Mouse (Mus musculus): ENCODE measurements around the gene Pkd2. TPM values are rescaled to one million over a fixed set of nuclear protein-coding genes. Genes with fewer than 3 reads are reported as not detected.
A peak's percentile ranks its signal among the peaks of the same experiment; 100 is the strongest.

Pkd2 gene
- polyA plus RNA-seq, 1 experiment from 2014 or later: 14.9 TPM

DNA sequence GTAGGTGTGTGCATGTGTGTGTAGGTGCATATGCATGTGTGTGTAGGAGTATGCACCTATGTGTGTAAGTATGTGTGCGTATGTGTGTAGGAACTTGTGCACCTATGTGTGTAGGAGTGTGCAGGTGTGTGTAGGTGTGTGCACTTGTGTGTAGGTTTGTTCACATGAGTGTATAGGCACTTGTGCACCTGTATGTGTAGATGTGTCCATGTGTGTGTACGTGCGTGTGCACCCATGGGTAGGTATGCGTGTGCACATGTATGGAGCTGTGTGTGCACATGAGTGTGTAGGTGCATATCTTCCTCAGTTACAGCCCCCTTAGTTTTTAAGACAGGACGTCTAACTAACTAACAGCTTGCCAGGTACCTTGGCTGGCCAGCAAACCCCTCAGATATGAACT, 9.3 kb downstream of the Pkd2 start:
- ATAC-seq (ENCODE audit: insufficient read depth, low FRiP score, low read depth): no peak
- Histone ChIP-seq H3K4me1 (no peaks in the 10 kb centered on the region), H3K9ac (no peak overlapping the region), H3K4me2 (no peak overlapping the region), H3K36me3 (peaks cover 40% of the 10 kb centered on the region), H3K4me3 (replicated peaks) (no peak overlapping the region), H3K27me3 (replicated peaks) (no peaks in the 10 kb centered on the region), H3K9me3 (no peaks in the 10 kb centered on the region), H3K27ac (no peak overlapping the region)
- 88% methylated on average over 5 of the region's 5 CpGs for WGBS

GRCm38 (mm10) chr5:104470981-104471391, 11.7 kb downstream of the Pkd2 start:
- Histone ChIP-seq H3K9ac (no peak overlapping the region), H3K9me3 (no peaks in the 10 kb centered on the region), H3K36me3 (peaks cover 37% of the 10 kb centered on the region), H3K27me3 (replicated peaks) (no peaks in the 10 kb centered on the region), H3K4me1 (no peaks in the 10 kb centered on the region), H3K4me2 (no peak overlapping the region), H3K4me3 (replicated peaks) (no peak overlapping the region), H3K27ac (peak overlapping the region; percentile 16; the same call in 1 of the 2 replicates)
- ATAC-seq (ENCODE audit: insufficient read depth, low FRiP score, low read depth): no peak
- 72% methylated on average over 5 of the region's 5 CpGs for WGBS

DNA sequence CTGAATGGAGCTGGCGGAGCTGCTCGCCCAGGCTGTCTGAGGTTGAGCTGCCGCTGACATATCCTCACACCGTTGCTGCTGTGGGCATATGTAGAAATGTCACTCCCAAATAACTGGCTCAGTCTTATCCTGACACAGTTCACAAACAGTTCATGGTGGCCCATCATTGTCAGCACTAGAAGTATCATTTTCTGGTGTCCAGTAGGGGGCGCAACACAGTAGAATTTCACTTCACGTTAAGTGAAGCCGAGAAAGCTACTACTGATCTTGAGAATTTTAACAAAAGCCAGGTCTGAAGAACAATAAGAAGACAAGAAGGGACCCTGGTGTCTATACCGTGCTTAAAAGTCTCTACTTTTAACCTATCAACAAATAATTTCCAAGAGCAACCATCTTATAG, 13.1 kb downstream of the Pkd2 start:
- Histone ChIP-seq H3K4me2 (no peak overlapping the region), H3K9me3 (no peaks in the 10 kb centered on the region), H3K36me3 (peaks cover 30% of the 10 kb centered on the region), H3K4me3 (replicated peaks) (no peak overlapping the region), H3K9ac (no peak overlapping the region), H3K27ac (no peak overlapping the region), H3K27me3 (replicated peaks) (no peaks in the 10 kb centered on the region), H3K4me1 (no peaks in the 10 kb centered on the region)
- no peak for ATAC-seq (ENCODE audit: insufficient read depth, low FRiP score, low read depth)
- 94% methylated on average over 8 of the region's 8 CpGs for WGBS

- no peak overlapping the region for H3K4me3 ChIP-seq (replicated peaks)
- no peaks in the 10 kb centered on the region for H3K9me3 ChIP-seq
- no peak for ATAC-seq (ENCODE audit: insufficient read depth, low FRiP score, low read depth)
- 68% methylated on average over 7 of the region's 7 CpGs for WGBS
- no peaks in the 10 kb centered on the region for H3K27me3 ChIP-seq (replicated peaks)
- H3K36me3 ChIP-seq: peaks cover 38% of the 10 kb centered on the region
- H3K27ac ChIP-seq: no peak overlapping the region
- no peak overlapping the region for H3K9ac ChIP-seq
- H3K4me2 ChIP-seq: no peak overlapping the region
- H3K4me1 ChIP-seq: no peaks in the 10 kb centered on the region
These were observed 21.1 kb downstream of the Pkd2 start for GRCm38 (mm10) chr5:104480367-104480766.

GRCm38 (mm10) chr5:104482856-104483255, 23.6 kb downstream of the Pkd2 start:
- Histone ChIP-seq H3K4me2 (no peak overlapping the region), H3K27ac (no peak overlapping the region), H3K36me3 (peaks cover 40% of the 10 kb centered on the region), H3K4me3 (replicated peaks) (no peak overlapping the region), H3K9me3 (no peaks in the 10 kb centered on the region), H3K9ac (no peak overlapping the region), H3K27me3 (replicated peaks) (no peaks in the 10 kb centered on the region), H3K4me1 (no peaks in the 10 kb centered on the region)
- WGBS: 82% methylated on average over 8 of the region's 8 CpGs
- no peak for ATAC-seq (ENCODE audit: insufficient read depth, low FRiP score, low read depth)

DNA sequence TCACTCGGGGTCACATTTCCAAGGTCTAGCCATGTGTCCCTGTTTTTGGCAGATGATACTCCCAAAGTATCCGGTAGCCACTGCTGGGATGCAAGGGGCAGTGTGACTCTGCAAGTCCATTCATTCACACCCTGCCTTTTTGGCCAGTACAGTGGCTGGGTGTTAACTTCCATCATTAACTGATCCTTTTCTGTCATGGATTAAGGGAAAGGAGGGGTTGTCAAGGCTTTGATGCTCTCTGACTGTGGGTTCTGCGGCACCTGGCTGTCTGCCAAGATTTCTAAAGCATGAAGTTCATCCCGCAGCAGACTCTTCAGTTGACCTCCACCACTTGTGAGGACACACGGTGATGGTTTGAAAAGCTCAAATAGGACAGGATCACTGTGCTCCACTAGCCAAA, 32.3 kb downstream of the Pkd2 start:
- H3K4me3 ChIP-seq (replicated peaks): no peak overlapping the region
- no peak overlapping the region for H3K9ac ChIP-seq
- ATAC-seq (ENCODE audit: insufficient read depth, low FRiP score, low read depth): no peak
- H3K4me1 ChIP-seq: no peaks in the 10 kb centered on the region
- H3K9me3 ChIP-seq: no peaks in the 10 kb centered on the region
- no peak overlapping the region for H3K27ac ChIP-seq
- H3K36me3 ChIP-seq: peaks cover 39% of the 10 kb centered on the region
- no peak overlapping the region for H3K4me2 ChIP-seq
- H3K27me3 ChIP-seq (replicated peaks): no peaks in the 10 kb centered on the region
- 59% methylated on average over 5 of the region's 5 CpGs for WGBS

- H3K4me1 ChIP-seq: no peaks in the 10 kb centered on the region
- ATAC-seq (ENCODE audit: insufficient read depth, low FRiP score, low read depth): no peak
- 84% methylated on average over 2 of the region's 2 CpGs for WGBS
These were observed 45.6 kb downstream of the Pkd2 start for GRCm38 (mm10) chr5:104504883-104505282.

DNA sequence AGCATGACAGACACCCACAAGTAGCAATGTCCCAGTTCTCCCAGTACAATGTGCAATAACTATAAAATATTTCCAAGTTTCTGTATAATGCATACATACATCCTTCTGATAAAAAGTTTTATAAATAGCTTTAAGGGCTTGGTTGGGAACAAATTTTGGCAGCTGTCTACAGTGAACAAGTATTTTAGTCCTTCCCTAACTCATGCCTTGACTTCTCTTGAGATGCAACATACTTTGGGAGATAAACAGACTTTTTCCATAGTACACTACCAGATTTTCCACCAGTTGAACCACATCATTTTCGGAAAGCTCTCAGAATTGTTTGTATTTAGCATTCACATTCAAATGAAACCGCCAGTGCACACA, 48.6 kb downstream of the Pkd2 start:
- Histone ChIP-seq H3K4me1 (no peaks in the 10 kb centered on the region), H3K27ac (no peak overlapping the region), H3K9me3 (no peaks in the 10 kb centered on the region), H3K4me2 (peak overlapping the region; percentile 62), H3K4me3 (replicated peaks) (peak overlapping the region; percentile 77), H3K36me3 (peaks cover 13% of the 10 kb centered on the region), H3K27me3 (replicated peaks) (no peaks in the 10 kb centered on the region), H3K9ac (no peak overlapping the region)
- WGBS: 0% methylated on average over 2 of the region's 2 CpGs
- ATAC-seq (ENCODE audit: insufficient read depth, low FRiP score, low read depth): no peak

More at GRCm38 (mm10) chr5:104504883-104505282, 45.6 kb downstream of the Pkd2 start:
- peaks cover 18% of the 10 kb centered on the region for H3K36me3 ChIP-seq
- no peak overlapping the region for H3K4me3 ChIP-seq (replicated peaks)
- no peak overlapping the region for H3K4me2 ChIP-seq
- H3K27me3 ChIP-seq (replicated peaks): no peaks in the 10 kb centered on the region
- no peaks in the 10 kb centered on the region for H3K9me3 ChIP-seq
- H3K27ac ChIP-seq: no peak overlapping the region
- H3K9ac ChIP-seq: no peak overlapping the region

DNA sequence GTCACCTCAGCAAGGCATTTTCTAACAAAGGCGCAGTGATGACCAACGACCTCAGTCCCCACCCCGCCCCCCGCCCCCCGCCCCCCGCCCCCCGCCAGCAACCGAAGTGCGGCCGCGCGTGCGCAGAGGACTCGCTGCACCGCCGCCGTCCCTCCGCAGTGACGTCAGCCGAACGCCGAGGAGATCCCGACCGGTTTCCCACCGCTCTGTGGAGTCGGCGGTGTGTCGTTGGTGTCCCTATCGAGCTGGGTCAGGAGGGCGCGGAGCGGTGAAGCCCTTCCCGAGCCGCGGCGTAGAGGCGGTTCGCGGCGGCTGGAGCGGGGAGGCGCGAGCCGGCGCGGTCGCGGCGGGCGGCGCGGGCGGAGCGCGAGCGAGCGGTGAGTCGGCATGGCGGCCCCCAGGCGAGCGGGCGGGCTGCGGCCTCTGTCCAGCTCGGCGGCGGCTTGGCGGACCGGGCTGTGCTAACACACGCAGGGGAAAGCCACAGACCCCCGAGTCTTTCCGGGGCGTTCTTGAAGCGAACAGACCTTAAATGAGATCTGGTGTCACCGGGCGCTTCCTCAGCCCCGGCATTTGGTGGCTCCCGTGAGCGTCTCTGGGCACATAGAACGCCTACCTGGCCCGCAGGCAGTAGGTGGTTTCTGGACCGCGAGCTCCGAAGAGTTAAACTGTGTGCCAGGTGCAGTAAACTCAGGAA, 49.1 kb downstream of the Pkd2 start, which contains the start of gene BC005561:
BC005561 (plus strand) TSS at position 158 of the 697 bp plus-strand sequence.
- H3K27me3 ChIP-seq (replicated peaks): no peaks in the 10 kb centered on the region
- under 1% methylated on average over 80 of the region's 83 CpGs for WGBS
- ATAC-seq (ENCODE audit: insufficient read depth, low FRiP score, low read depth): peak; percentile 90

GRCm38 (mm10) chr5:104511211-104511610, 52.0 kb downstream of the Pkd2 start:
- Histone ChIP-seq H3K4me2 (no peak overlapping the region), H3K36me3 (0 out of 2 replicates have a peak, but pooled peaks cover 3% of the 10 kb centered on the region), H3K9me3 (peaks cover 1% of the 10 kb centered on the region; the same call in 1 of the 2 replicates), H3K27me3 (replicated peaks) (no peaks in the 10 kb centered on the region), H3K9ac (no peak overlapping the region), H3K27ac (no peak overlapping the region), H3K4me1 (no peaks in the 10 kb centered on the region), H3K4me3 (replicated peaks) (no peak overlapping the region)
- no peak for ATAC-seq (ENCODE audit: insufficient read depth, low FRiP score, low read depth)
- WGBS: 92% methylated on average over 3 of the region's 3 CpGs

More for the DNA sequence above, 49.1 kb downstream of the Pkd2 start, which contains the start of gene BC005561:
- H3K36me3 ChIP-seq: peaks cover 10% of the 10 kb centered on the region
- H3K27ac ChIP-seq: peak within 1 kb of the TSS; percentile 94
- H3K9me3 ChIP-seq: no peaks in the 10 kb centered on the region
- no peaks in the 10 kb centered on the region for H3K4me1 ChIP-seq
- H3K9ac ChIP-seq: peak within 1 kb of the TSS; percentile 82
- peak within 1 kb of the TSS; percentile 77 for H3K4me3 ChIP-seq (replicated peaks)
- H3K4me2 ChIP-seq: peak within 1 kb of the TSS; percentile 62

DNA sequence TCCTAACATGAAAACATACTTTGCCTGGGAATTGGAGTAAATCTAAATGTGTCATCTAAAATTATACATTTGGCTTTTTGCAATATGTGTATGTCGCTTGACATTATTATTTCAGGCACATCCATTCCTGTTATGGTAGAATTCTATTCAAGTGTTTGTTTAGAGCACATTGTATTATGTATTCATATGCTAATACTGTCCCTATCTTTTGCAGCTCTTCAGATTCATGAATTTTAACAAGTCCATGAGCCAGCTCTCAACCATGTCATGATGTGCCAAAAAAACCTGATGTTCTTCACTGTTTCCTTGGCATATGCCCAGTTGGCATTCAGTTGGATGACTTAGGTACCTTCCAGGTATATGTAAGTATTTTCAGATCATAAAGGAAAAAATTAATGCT, 79.4 kb downstream of the Pkd2 start:
- H3K27ac ChIP-seq: no peak overlapping the region
- H3K36me3 ChIP-seq: peaks cover 21% of the 10 kb centered on the region
- H3K9ac ChIP-seq: no peak overlapping the region
- no peaks in the 10 kb centered on the region for H3K27me3 ChIP-seq (replicated peaks)
- H3K4me3 ChIP-seq (replicated peaks): no peak overlapping the region
- no peaks in the 10 kb centered on the region for H3K9me3 ChIP-seq
- no peak for ATAC-seq (ENCODE audit: insufficient read depth, low FRiP score, low read depth)
- H3K4me1 ChIP-seq: no peaks in the 10 kb centered on the region
- no peak overlapping the region for H3K4me2 ChIP-seq
- WGBS: 96% methylated on average over 1 of the region's 1 CpGs

GRCm38 (mm10) chr5:104539331-104539730, 80.1 kb downstream of the Pkd2 start:
- H3K4me3 ChIP-seq (replicated peaks): no peak overlapping the region
- no peaks in the 10 kb centered on the region for H3K9me3 ChIP-seq
- 92% methylated on average over 4 of the region's 4 CpGs for WGBS
- ATAC-seq (ENCODE audit: insufficient read depth, low FRiP score, low read depth): no peak
- H3K27me3 ChIP-seq (replicated peaks): no peaks in the 10 kb centered on the region
- no peak overlapping the region for H3K27ac ChIP-seq
- no peak overlapping the region for H3K9ac ChIP-seq
- peaks cover 21% of the 10 kb centered on the region for H3K36me3 ChIP-seq
- H3K4me2 ChIP-seq: no peak overlapping the region
- no peaks in the 10 kb centered on the region for H3K4me1 ChIP-seq

Data from stomach, embryonic 15.5 days (tissue).